Mouse (Mus musculus): ENCODE data around the gene Trim24.
"Not testable (repeated sequence)": the region's sequence is repeated elsewhere in the genome, so short reads cannot be mapped to it uniquely, and the experiment has no call there.

DNA sequence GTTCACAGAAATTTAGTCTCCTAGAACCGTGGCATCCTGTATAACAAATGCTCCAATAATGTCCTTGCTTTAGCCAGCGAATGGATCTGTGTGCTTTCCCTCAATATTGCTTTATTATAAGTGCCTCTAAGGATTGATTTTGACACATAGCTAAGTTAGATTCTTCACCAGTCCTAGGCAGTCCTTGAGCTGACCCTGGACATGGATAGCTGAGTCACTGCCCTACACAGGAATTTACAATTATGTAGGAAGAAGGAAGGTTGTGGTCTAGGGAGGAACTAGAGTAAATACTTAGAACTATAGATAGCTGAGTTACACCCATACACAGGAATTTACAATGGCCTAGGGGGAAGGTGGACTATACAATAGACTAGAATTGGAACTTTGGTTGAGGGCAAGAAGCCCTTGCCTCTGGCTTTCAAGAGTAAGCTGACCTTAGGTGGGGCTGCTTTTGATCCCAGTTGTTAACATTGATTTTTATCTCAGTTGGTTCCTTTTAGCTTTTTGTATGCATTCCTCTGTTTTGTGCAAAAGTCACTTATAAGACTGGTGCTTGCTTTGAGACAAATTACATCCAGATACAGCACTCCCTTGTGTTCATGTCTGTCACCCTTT, 33.6 kb upstream of the Trim24 start:
- TF ChIP-seq CTCF (IDR thresholded peaks at IDR 0.05 in 2 of 3, conservative IDR thresholded peaks at IDR 0.05 in 1 of 3; ENCODE audit: control insufficient read depth in 1 of 3, insufficient read depth in 1 of 3, low read depth in 2 of 3, low read length in 3 of 3, poor library complexity in 1 of 3, severe bottlenecking in 1 of 3); ELF1 (IDR thresholded peaks at IDR 0.05; ENCODE audit: low read depth, low read length); MAX (IDR thresholded peaks at IDR 0.05; ENCODE audit: low read length); POLR2AphosphoS5 (IDR thresholded peaks at IDR 0.05; ENCODE audit: borderline replicate concordance, low read depth, low read length); ZMIZ1 (IDR thresholded peaks at IDR 0.05; ENCODE audit: low read depth, low read length); NRF1 (IDR thresholded peaks at IDR 0.05; ENCODE audit: insufficient read depth, low read depth, low read length, poor library complexity, severe bottlenecking); CHD2 (IDR thresholded peaks at IDR 0.05; ENCODE audit: low read length); ZC3H11A (IDR thresholded peaks at IDR 0.05; ENCODE audit: low read depth, low read length); POLR2A (IDR thresholded peaks at IDR 0.05; ENCODE audit: control insufficient read depth in 1 of 2, insufficient read depth in 1 of 2, low read depth in 1 of 2, low read length in 2 of 2, poor library complexity in 1 of 2); GATA1 (IDR thresholded peaks at IDR 0.05; ENCODE audit: low read depth, low read length); EP300 (IDR thresholded peaks at IDR 0.05; ENCODE audit: low read depth in 1 of 2, low read length in 2 of 2); MXI1 (IDR thresholded peaks at IDR 0.05; ENCODE audit: low read depth, low read length); NELFE (IDR thresholded peaks at IDR 0.05; ENCODE audit: low read depth, low read length); HCFC1 (IDR thresholded peaks at IDR 0.05; ENCODE audit: low read depth, low read length): not testable (repeated sequence)

Measured in MEL (cell line).